Mouse (Mus musculus) heart, embryonic 10.5 days (tissue): ENCODE results near the gene Lrrfip1. TPM values are rescaled to one million over a fixed set of nuclear protein-coding genes. Genes with fewer than 3 reads are reported as not detected.

Experiments used
- DNase-seq: peaks from one replicate; pipeline ENCODE4 v3.0.0-alpha.2; 2017; ENCODE audit warnings: low spot score
- H3K27ac ChIP-seq: fragments of 300-500 bp; sonication (generic); 2 replicates; pipeline ENCODE4 v1.5.1; 2016; ENCODE audit warnings: mild to moderate bottlenecking
- H3K27me3 ChIP-seq: fragments of 300-500 bp; sonication (generic); 2 replicates; pipeline ENCODE4 v1.6.1; 2016; ENCODE audit warnings: mild to moderate bottlenecking; ENCODE audit not compliant: poor library complexity, insufficient read depth, severe bottlenecking
- H3K36me3 ChIP-seq: fragments of 300-500 bp; sonication (generic); 2 replicates; pipeline ENCODE4 v1.6.1; 2016; ENCODE audit warnings: mild to moderate bottlenecking, moderate library complexity
- H3K4me1 ChIP-seq: fragments of 300-500 bp; sonication (generic); 2 replicates; pipeline ENCODE4 v1.6.1; 2016; ENCODE audit warnings: mild to moderate bottlenecking
- H3K4me3 ChIP-seq: fragments of 300-500 bp; sonication (generic); 2 replicates; pipeline ENCODE4 v1.5.1; 2016; ENCODE audit warnings: mild to moderate bottlenecking, moderate library complexity
- H3K9me3 ChIP-seq: fragments of 300-500 bp; sonication (generic); 2 replicates; pipeline ENCODE4 v1.6.1; 2016; ENCODE audit warnings: mild to moderate bottlenecking, moderate library complexity
- WGBS: fragments of 180-500 bp; shearing (Covaris S2); methylation state at CpG from one replicate; pipeline ENCODE4 v1.1.7; 2016; 5-methylcytosine and 5-hydroxymethylcytosine counted together
- polyA plus RNA-seq: library from polyadenylated mRNA; unstranded; fragments of >200 nt; fragmentation: Nextera tagmentation; extraction: Ambion mirVana; gene quantifications from 2 replicates; pipeline ENCODE4 v1.2.1, GENCODE M21; 2016

The Lrrfip1 gene
- polyA plus RNA-seq, 1 experiment from 2014 or later = 91.6 TPM

GRCm38 (mm10) chr1:91001101-91001500 lies 2.6 kb downstream of the Lrrfip1 start:
- Histone ChIP-seq H3K27me3 (0 out of 2 replicates have a peak, but pooled peaks cover 4% of the 10 kb centered on the region), H3K36me3 (peaks cover 4% of the 10 kb centered on the region; the same call in 1 of the 2 replicates), H3K27ac (peak overlapping the region; percentile 93), H3K4me3 (peak overlapping the region; percentile 80), H3K4me1 (peaks cover 63% of the 10 kb centered on the region), H3K9me3 (0 out of 2 replicates have a peak, but pooled peaks cover under 1% of the 10 kb centered on the region)
- WGBS = 24% methylated on average over 3 of the region's 3 CpGs
- DNase-seq = peak; percentile 68

- H3K27me3 ChIP-seq = 0 out of 2 replicates have a peak, but pooled peaks cover 2% of the 10 kb centered on the region
- peaks cover 69% of the 10 kb centered on the region for H3K4me1 ChIP-seq
- H3K4me3 ChIP-seq = peak overlapping the region; percentile 80; the same call in 1 of the 2 replicates
- WGBS = 76% methylated on average over 3 of the region's 3 CpGs
- peaks cover 4% of the 10 kb centered on the region; the same call in 1 of the 2 replicates for H3K36me3 ChIP-seq
- no peak for DNase-seq
- H3K27ac ChIP-seq = peak overlapping the region; percentile 93
- no peaks in the 10 kb centered on the region for H3K9me3 ChIP-seq
These were observed 3.5 kb downstream of the Lrrfip1 start for GRCm38 (mm10) chr1:91001871-91002539.

- peaks cover 4% of the 10 kb centered on the region; the same call in 1 of the 2 replicates for H3K36me3 ChIP-seq
- no peak overlapping the region for H3K4me3 ChIP-seq
- peaks cover 63% of the 10 kb centered on the region for H3K4me1 ChIP-seq
- no peak for DNase-seq
- no peaks in the 10 kb centered on the region for H3K27me3 ChIP-seq
- no peaks in the 10 kb centered on the region for H3K9me3 ChIP-seq
- peak overlapping the region; percentile 93 for H3K27ac ChIP-seq
- 74% methylated on average over 3 of the region's 3 CpGs for WGBS
These were observed 4.1 kb downstream of the Lrrfip1 start for GRCm38 (mm10) chr1:91002641-91003040.

GRCm38 (mm10) chr1:91003522-91004253 lies 5.2 kb downstream of the Lrrfip1 start:
- peaks cover 4% of the 10 kb centered on the region; the same call in 1 of the 2 replicates for H3K36me3 ChIP-seq
- 0 out of 2 replicates have a peak overlapping the region, but pooled peaks have one; percentile 18 for H3K27ac ChIP-seq
- WGBS = 77% methylated on average over 8 of the region's 8 CpGs
- no peak for DNase-seq
- peaks cover 65% of the 10 kb centered on the region for H3K4me1 ChIP-seq
- H3K4me3 ChIP-seq = no peak overlapping the region
- no peaks in the 10 kb centered on the region for H3K9me3 ChIP-seq
- no peaks in the 10 kb centered on the region for H3K27me3 ChIP-seq

- DNase-seq = no peak
- Histone ChIP-seq H3K27me3 (no peaks in the 10 kb centered on the region), H3K36me3 (peaks cover 4% of the 10 kb centered on the region; the same call in 1 of the 2 replicates), H3K4me3 (no peak overlapping the region), H3K27ac (no peak overlapping the region), H3K4me1 (peaks cover 76% of the 10 kb centered on the region), H3K9me3 (no peaks in the 10 kb centered on the region)
- 82% methylated on average over 5 of the region's 5 CpGs for WGBS
These were observed 7.5 kb downstream of the Lrrfip1 start for GRCm38 (mm10) chr1:91006037-91006436.

GRCm38 (mm10) chr1:91006708-91007107 lies 8.2 kb downstream of the Lrrfip1 start:
- H3K4me1 ChIP-seq = peaks cover 76% of the 10 kb centered on the region
- 91% methylated on average over 9 of the region's 9 CpGs for WGBS
- no peaks in the 10 kb centered on the region for H3K27me3 ChIP-seq
- peaks cover 4% of the 10 kb centered on the region; the same call in 1 of the 2 replicates for H3K36me3 ChIP-seq
- H3K4me3 ChIP-seq = no peak overlapping the region
- no peak for DNase-seq
- H3K27ac ChIP-seq = no peak overlapping the region
- no peaks in the 10 kb centered on the region for H3K9me3 ChIP-seq

- H3K4me3 ChIP-seq = no peak overlapping the region
- DNase-seq = peak; percentile 65
- WGBS = 90% methylated on average over 14 of the region's 14 CpGs
- H3K9me3 ChIP-seq = no peaks in the 10 kb centered on the region
- peaks cover 76% of the 10 kb centered on the region for H3K4me1 ChIP-seq
- H3K27me3 ChIP-seq = no peaks in the 10 kb centered on the region
- peak overlapping the region; percentile 69 for H3K27ac ChIP-seq
- H3K36me3 ChIP-seq = 0 out of 2 replicates have a peak, but pooled peaks cover 4% of the 10 kb centered on the region
These were observed 9.7 kb downstream of the Lrrfip1 start for GRCm38 (mm10) chr1:91008147-91008682.

GRCm38 (mm10) chr1:91008746-91009145 lies 10.2 kb downstream of the Lrrfip1 start:
- H3K4me1 ChIP-seq = peaks cover 76% of the 10 kb centered on the region
- H3K9me3 ChIP-seq = no peaks in the 10 kb centered on the region
- WGBS = 85% methylated on average over 9 of the region's 9 CpGs
- DNase-seq = peak; percentile 68
- peak overlapping the region; percentile 69 for H3K27ac ChIP-seq
- H3K4me3 ChIP-seq = no peak overlapping the region
- H3K36me3 ChIP-seq = 0 out of 2 replicates have a peak, but pooled peaks cover 2% of the 10 kb centered on the region
- H3K27me3 ChIP-seq = no peaks in the 10 kb centered on the region

- peaks cover 78% of the 10 kb centered on the region for H3K4me1 ChIP-seq
- no peaks in the 10 kb centered on the region for H3K9me3 ChIP-seq
- H3K4me3 ChIP-seq = no peak overlapping the region
- WGBS = 73% methylated on average over 6 of the region's 6 CpGs
- H3K27ac ChIP-seq = peak overlapping the region; percentile 84; the same call in 1 of the 2 replicates
- no peaks in the 10 kb centered on the region for H3K36me3 ChIP-seq
- peak; percentile 68 for DNase-seq
- H3K27me3 ChIP-seq = no peaks in the 10 kb centered on the region
These were observed 10.7 kb downstream of the Lrrfip1 start for GRCm38 (mm10) chr1:91009266-91009665.

GRCm38 (mm10) chr1:91010216-91010615 lies 11.7 kb downstream of the Lrrfip1 start:
- Histone ChIP-seq H3K36me3 (0 out of 2 replicates have a peak, but pooled peaks cover 2% of the 10 kb centered on the region), H3K27me3 (no peaks in the 10 kb centered on the region), H3K4me3 (no peak overlapping the region), H3K9me3 (no peaks in the 10 kb centered on the region), H3K4me1 (peaks cover 85% of the 10 kb centered on the region), H3K27ac (peak overlapping the region; percentile 84)
- 46% methylated on average over 7 of the region's 7 CpGs for WGBS
- peak; percentile 68 for DNase-seq

- WGBS = 75% methylated on average over 2 of the region's 2 CpGs
- Histone ChIP-seq H3K4me3 (no peak overlapping the region), H3K9me3 (no peaks in the 10 kb centered on the region), H3K27ac (peak overlapping the region; percentile 84), H3K4me1 (peaks cover 90% of the 10 kb centered on the region), H3K27me3 (no peaks in the 10 kb centered on the region), H3K36me3 (0 out of 2 replicates have a peak, but pooled peaks cover 2% of the 10 kb centered on the region)
- DNase-seq = peak; percentile 75
These were observed 12.2 kb downstream of the Lrrfip1 start for GRCm38 (mm10) chr1:91010716-91011115.

GRCm38 (mm10) chr1:91011336-91011735 lies 12.8 kb downstream of the Lrrfip1 start:
- peak overlapping the region; percentile 84 for H3K27ac ChIP-seq
- H3K9me3 ChIP-seq = no peaks in the 10 kb centered on the region
- 83% methylated on average over 3 of the region's 3 CpGs for WGBS
- DNase-seq = no peak
- no peak overlapping the region for H3K4me3 ChIP-seq
- H3K27me3 ChIP-seq = no peaks in the 10 kb centered on the region
- H3K4me1 ChIP-seq = peaks cover 89% of the 10 kb centered on the region
- 0 out of 2 replicates have a peak, but pooled peaks cover 2% of the 10 kb centered on the region for H3K36me3 ChIP-seq
